Mouse (Mus musculus): ENCODE measurements around the gene Plk4. TPM values are rescaled to one million over a fixed set of nuclear protein-coding genes. Genes with fewer than 3 reads are reported as not detected.

Gene Plk4
- polyA plus RNA-seq, 1 experiment from 2014 or later, result 30.7 TPM

Other genes with a start within 250 kb of the Plk4 start
- gene Slc25a31, start 91.2 kb upstream of the Plk4 start, polyA plus RNA-seq (2014; fragmentation: Nextera tagmentation; extraction: Ambion mirVana), result 0.25 TPM in 1 of 2 replicates, not detected in the other
- 38.2 and 46.0 TPM in 2 replicates for gene Hspa4l, start 55.5 kb upstream of the Plk4 start, polyA plus RNA-seq (2014; fragmentation: Nextera tagmentation; extraction: Ambion mirVana)
- 22.6 and 23.5 TPM in 2 replicates for gene Mfsd8, start 46.9 kb downstream of the Plk4 start, polyA plus RNA-seq (2014; fragmentation: Nextera tagmentation; extraction: Ambion mirVana)
- gene Abhd18, start 47.0 kb downstream of the Plk4 start, polyA plus RNA-seq (2014; fragmentation: Nextera tagmentation; extraction: Ambion mirVana), result 5.2 and 5.8 TPM in 2 replicates
- 0.14 TPM in 1 of 2 replicates, not detected in the other for gene 1700034I23Rik, start 102.5 kb downstream of the Plk4 start, polyA plus RNA-seq (2014; fragmentation: Nextera tagmentation; extraction: Ambion mirVana)
- gene Larp1b, start 149.8 kb downstream of the Plk4 start, polyA plus RNA-seq (2014; fragmentation: Nextera tagmentation; extraction: Ambion mirVana), result 1.8 and 2.7 TPM in 2 replicates

All from forebrain, embryonic 14.5 days (tissue).